Mouse (Mus musculus): ENCODE measurements at regions not wholly inside any gene's neighbourhood (a gene's known extent, or its start where the extent isn't known, plus 50 kb on each side); places are given as distances from the start of the nearest gene placed in this dataset.
"Not testable (repeated sequence)": the region's sequence is repeated elsewhere in the genome, so short reads cannot be mapped to it uniquely, and the experiment has no call there.

DNA sequence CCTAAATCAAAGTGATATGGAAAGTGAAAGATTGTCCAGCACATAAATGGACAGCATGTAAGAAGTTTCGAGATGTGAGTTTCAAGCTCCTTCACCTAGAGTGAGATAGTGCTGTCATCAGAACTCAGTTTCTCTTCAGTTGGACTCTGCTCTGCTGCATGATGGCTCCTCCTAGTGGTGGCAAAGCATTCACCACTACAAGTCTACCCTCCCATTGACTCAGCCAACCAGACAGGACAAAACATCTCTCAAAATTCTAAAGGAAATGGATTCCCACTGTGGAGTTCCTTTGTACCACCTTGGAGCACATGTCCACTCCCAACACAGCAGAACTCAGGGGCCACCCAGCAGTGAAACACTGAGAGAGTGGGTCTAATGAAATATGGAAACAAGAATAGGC lies 367.8 kb upstream of the Ngly1 start:
- WGBS (ENCODE audit: insufficient replicate concordance), result 59% methylated on average over 1 of the region's 1 CpGs
- TF ChIP-seq CTCF (IDR thresholded peaks at IDR 0.05; ENCODE audit: low read depth) (peak; percentile 67), EP300 (IDR thresholded peaks at IDR 0.05; ENCODE audit: low read depth) (no peak)
- H3K4me3 ChIP-seq (ENCODE audit: low read depth, low read length), result no peak overlapping the region

DNA sequence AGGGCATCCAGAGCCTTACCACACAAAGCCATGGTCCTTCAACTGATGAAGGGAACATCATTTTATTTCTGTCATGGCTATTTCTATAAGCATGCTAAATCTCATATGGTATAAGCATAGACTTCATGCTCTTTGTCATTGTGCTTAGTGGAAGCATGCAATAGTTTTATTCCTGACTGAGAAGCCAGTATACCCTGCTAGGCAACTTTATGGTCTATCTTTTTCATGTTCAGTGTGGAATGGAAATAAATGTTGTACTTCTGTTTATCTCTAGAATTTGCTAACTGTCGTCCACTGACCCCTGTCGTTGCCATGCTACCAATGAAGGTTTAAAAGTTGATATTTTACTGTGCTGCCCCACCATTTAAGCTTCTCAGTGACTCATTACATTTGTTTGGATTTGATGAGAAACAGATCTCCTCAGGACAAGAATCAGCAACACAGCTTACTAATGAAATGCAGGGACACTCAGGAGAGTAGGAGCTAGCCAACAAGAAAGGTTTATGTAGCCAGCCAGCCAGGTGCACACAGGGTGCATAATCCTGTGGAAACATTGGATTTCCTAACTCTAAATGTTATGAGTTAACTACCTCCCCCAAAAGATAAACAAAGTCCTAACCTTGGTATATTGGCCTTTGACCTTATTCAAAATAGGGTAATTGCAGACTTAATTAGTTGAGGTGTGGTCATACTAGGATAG lies 364.3 kb upstream of the Ngly1 start:
- H3K9ac ChIP-seq (replicated peaks), result no peak overlapping the region
- TF ChIP-seq EP300 (IDR thresholded peaks at IDR 0.05; ENCODE audit: low read depth) (no peak), CTCF (IDR thresholded peaks at IDR 0.05; ENCODE audit: low read depth) (no peak)
- H3K4me2 ChIP-seq (ENCODE audit: low read depth, low read length), result no peak overlapping the region
- no peaks in the 10 kb centered on the region for H3K36me3 ChIP-seq (replicated peaks; ENCODE audit: insufficient read depth, low read length)
- DNase-seq (no peak), ATAC-seq (no peak)
- no peak overlapping the region for H3K4me3 ChIP-seq (ENCODE audit: low read depth, low read length)
- H3K27ac ChIP-seq (ENCODE audit: low read depth), result no peak overlapping the region
- no peaks in the 10 kb centered on the region for H3K27me3 ChIP-seq (ENCODE audit: insufficient read depth, low read length)
- H3K4me1 ChIP-seq (ENCODE audit: insufficient read depth), result no peaks in the 10 kb centered on the region
- no peaks in the 10 kb centered on the region for H3K9me3 ChIP-seq (ENCODE audit: low read length)
- WGBS (ENCODE audit: insufficient replicate concordance), result 47% methylated on average over 2 of the region's 2 CpGs

More for the DNA sequence above, 367.8 kb upstream of the Ngly1 start:
- Histone ChIP-seq H3K9me3 (ENCODE audit: low read length) (no peaks in the 10 kb centered on the region), H3K9ac (replicated peaks) (no peak overlapping the region), H3K4me1 (ENCODE audit: insufficient read depth) (no peaks in the 10 kb centered on the region), H3K36me3 (replicated peaks; ENCODE audit: insufficient read depth, low read length) (no peaks in the 10 kb centered on the region), H3K27me3 (ENCODE audit: insufficient read depth, low read length) (no peaks in the 10 kb centered on the region), H3K27ac (ENCODE audit: low read depth) (no peak overlapping the region), H3K4me2 (ENCODE audit: low read depth, low read length) (no peak overlapping the region)
- DNase-seq (peak; percentile 17), ATAC-seq (no peak)

DNA sequence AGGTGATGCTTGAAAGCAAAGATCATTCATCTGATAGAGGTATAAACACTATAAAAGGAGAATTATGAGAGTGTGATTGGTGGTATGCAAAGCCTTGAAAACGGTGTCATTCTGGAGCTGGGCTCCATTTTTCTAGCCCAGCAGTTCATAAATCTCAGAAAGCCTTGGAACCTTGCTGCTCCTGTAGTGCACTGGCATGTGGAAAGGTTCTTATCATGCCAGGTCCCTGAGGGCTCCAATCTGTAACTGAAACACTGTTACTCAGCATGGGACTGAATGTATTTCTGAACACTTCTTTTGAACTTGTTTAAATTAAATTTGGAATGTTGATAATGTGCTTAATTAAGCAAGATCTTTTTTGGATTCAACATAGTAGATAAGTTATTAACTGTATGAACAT lies 352.0 kb upstream of the Ngly1 start:
- WGBS (ENCODE audit: insufficient replicate concordance), result 63% methylated on average over 1 of the region's 1 CpGs
- DNase-seq (no peak), ATAC-seq (no peak)
- H3K9me3 ChIP-seq (ENCODE audit: low read length), result no peaks in the 10 kb centered on the region
- H3K4me2 ChIP-seq (ENCODE audit: low read depth, low read length), result no peak overlapping the region
- H3K36me3 ChIP-seq (replicated peaks; ENCODE audit: insufficient read depth, low read length), result no peaks in the 10 kb centered on the region
- H3K4me3 ChIP-seq (ENCODE audit: low read depth, low read length), result no peak overlapping the region
- no peak for TF ChIP-seq EP300 (IDR thresholded peaks at IDR 0.05; ENCODE audit: low read depth)
- no peak for TF ChIP-seq CTCF (IDR thresholded peaks at IDR 0.05; ENCODE audit: low read depth)
- H3K27ac ChIP-seq (ENCODE audit: low read depth), result no peak overlapping the region
- H3K27me3 ChIP-seq (ENCODE audit: insufficient read depth, low read length), result no peaks in the 10 kb centered on the region
- no peak overlapping the region for H3K9ac ChIP-seq (replicated peaks)
- no peaks in the 10 kb centered on the region for H3K4me1 ChIP-seq (ENCODE audit: insufficient read depth)

DNA sequence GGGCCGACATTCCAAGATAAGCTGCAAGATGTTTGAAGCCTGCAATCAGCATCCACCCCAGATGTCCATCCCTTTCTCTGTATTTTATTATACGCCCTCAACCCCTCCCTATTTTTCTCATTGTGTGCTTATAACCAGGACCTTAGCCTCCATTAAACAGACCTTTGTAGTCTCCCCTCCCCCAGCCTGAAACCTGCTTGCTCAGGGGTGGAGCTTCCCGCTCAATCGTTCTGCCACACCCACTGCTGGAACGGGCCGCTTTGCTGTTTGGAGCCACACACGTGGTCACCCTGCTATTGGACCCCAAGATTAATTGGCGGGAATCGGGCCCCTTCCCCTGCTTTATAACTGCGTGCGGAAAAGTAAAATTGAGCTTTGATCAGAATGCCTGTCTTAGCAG lies 342.7 kb upstream of the Ngly1 start:
- H3K4me1 ChIP-seq (ENCODE audit: insufficient read depth); H3K27ac ChIP-seq (ENCODE audit: low read depth); DNase-seq; H3K27me3 ChIP-seq (ENCODE audit: insufficient read depth, low read length); H3K4me3 ChIP-seq (ENCODE audit: low read depth, low read length); H3K36me3 ChIP-seq (replicated peaks; ENCODE audit: insufficient read depth, low read length); H3K9me3 ChIP-seq (ENCODE audit: low read length); ATAC-seq; H3K4me2 ChIP-seq (ENCODE audit: low read depth, low read length); H3K9ac ChIP-seq (replicated peaks): not testable (repeated sequence)
- WGBS (ENCODE audit: insufficient replicate concordance), result 70% methylated on average over 11 of the region's 11 CpGs

DNA sequence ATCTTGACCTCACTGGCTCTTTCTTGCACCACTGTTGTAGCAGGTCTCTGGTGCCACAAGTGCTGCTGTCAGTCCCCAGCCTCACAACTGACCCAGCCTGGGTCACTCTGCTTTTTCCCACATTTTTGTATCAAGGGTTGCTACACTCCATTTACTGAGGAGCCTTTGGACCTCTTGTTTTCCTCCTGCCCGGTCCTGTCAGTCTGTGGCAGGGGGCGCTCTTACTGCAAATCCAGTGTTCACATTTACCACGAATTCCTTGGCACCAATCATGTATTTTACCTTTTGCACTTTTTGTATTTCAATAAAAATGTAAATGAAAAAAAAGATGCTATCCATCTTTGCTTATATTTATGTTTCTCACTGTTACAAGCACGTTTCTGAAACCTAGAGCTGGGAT lies 335.9 kb upstream of the Ngly1 start:
- not testable (repeated sequence) for DNase-seq; H3K9me3 ChIP-seq (ENCODE audit: low read length); H3K4me1 ChIP-seq (ENCODE audit: insufficient read depth); H3K27ac ChIP-seq (ENCODE audit: low read depth); H3K4me2 ChIP-seq (ENCODE audit: low read depth, low read length); H3K4me3 ChIP-seq (ENCODE audit: low read depth, low read length); H3K27me3 ChIP-seq (ENCODE audit: insufficient read depth, low read length); ATAC-seq; H3K36me3 ChIP-seq (replicated peaks; ENCODE audit: insufficient read depth, low read length); H3K9ac ChIP-seq (replicated peaks)
- 0 out of 2 replicates have a peak, but pooled peaks have one; percentile 3 for TF ChIP-seq CTCF (IDR thresholded peaks at IDR 0.05; ENCODE audit: low read depth)
- 56% methylated on average over 4 of the region's 4 CpGs for WGBS (ENCODE audit: insufficient replicate concordance)

DNA sequence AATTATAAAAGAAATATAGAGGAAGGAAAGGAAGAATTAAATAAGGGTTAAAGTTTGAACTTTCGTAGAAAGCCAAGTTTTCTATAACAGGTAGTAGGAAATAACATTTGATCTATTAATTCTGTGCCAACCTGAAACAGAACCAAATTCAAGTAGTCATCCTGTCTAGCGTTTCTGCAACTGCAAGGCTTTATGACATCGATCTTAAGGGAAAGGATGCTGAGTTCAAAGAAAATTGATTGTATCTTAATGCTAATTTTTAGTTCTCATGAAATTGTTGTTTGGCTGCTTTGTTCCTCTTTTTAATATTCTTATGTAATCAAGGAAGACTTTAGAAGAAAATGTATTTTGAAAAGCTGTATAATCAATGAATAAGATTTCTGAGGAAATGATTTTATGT lies 334.9 kb upstream of the Ngly1 start:
- 74% methylated on average over 3 of the region's 3 CpGs for WGBS (ENCODE audit: insufficient replicate concordance)

DNA sequence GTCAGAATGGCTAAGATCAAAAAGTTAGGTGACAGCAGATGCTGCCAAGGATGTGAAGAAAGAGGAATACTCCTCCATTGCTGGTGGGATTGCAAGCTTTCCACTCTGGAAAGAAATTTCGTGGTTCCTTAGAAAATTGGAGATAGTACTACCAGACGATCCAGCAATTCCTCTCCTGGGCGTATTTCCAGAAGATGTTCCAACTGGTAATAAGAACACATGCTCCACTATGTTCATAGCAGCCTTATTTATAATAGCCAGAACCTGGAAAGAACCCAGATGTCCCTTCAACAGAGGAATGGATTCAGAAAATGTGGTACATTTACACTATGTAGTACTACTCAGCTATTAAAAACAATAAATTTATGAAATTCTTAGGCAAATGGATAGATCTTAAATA lies 324.4 kb upstream of the Ngly1 start:
- not testable (repeated sequence) for H3K4me3 ChIP-seq (ENCODE audit: low read depth, low read length); H3K27me3 ChIP-seq (ENCODE audit: insufficient read depth, low read length); H3K9me3 ChIP-seq (ENCODE audit: low read length); H3K4me1 ChIP-seq (ENCODE audit: insufficient read depth); H3K36me3 ChIP-seq (replicated peaks; ENCODE audit: insufficient read depth, low read length); H3K27ac ChIP-seq (ENCODE audit: low read depth); DNase-seq; ATAC-seq; H3K9ac ChIP-seq (replicated peaks); H3K4me2 ChIP-seq (ENCODE audit: low read depth, low read length)
- 65% methylated on average over 3 of the region's 3 CpGs for WGBS (ENCODE audit: insufficient replicate concordance)

More for the DNA sequence above, 334.9 kb upstream of the Ngly1 start:
- Histone ChIP-seq H3K9ac (replicated peaks) (no peak overlapping the region), H3K4me3 (ENCODE audit: low read depth, low read length) (no peak overlapping the region), H3K4me2 (ENCODE audit: low read depth, low read length) (no peak overlapping the region), H3K4me1 (ENCODE audit: insufficient read depth) (no peaks in the 10 kb centered on the region), H3K36me3 (replicated peaks; ENCODE audit: insufficient read depth, low read length) (no peaks in the 10 kb centered on the region), H3K9me3 (ENCODE audit: low read length) (no peaks in the 10 kb centered on the region), H3K27ac (ENCODE audit: low read depth) (no peak overlapping the region), H3K27me3 (ENCODE audit: insufficient read depth, low read length) (no peaks in the 10 kb centered on the region)
- TF ChIP-seq EP300 (IDR thresholded peaks at IDR 0.05; ENCODE audit: low read depth), result no peak
- DNase-seq (no peak), ATAC-seq (no peak)
